Comparison of ENCODE assay signal across 19 mouse cellular contexts in genomic region chr11:99333426-99333825, GRCm38 (mm10). TPM values are rescaled to one million over a fixed set of nuclear protein-coding genes. Genes with fewer than 3 reads are reported as not detected.
A peak's percentile ranks its signal among the peaks of the same experiment; 100 is the strongest.
DNase-seq lines count a peak whose midpoint lies in the region; ATAC-seq and TF ChIP-seq lines count a peak whose summit lies in the region.
"Had no signal": no experiment of that assay in that cellular context is flagged by ENCODE, and none has a peak within 500 bp of the region (broad histone marks: within the 10 kb centered on the region; RNA-seq: fewer than 3 reads in every experiment).

No protein-coding gene starts in this region.

- intact Hi-C loops in left cerebral cortex, adult 2 months (cut with DNase I): no loop called here

- no peak for ATAC-seq in hindbrain, embryonic 15.5 days (ENCODE audit: low FRiP score, low read depth)
- ATAC-seq in hindbrain, embryonic 14.5 days (ENCODE audit: low FRiP score): no peak
- ATAC-seq: activated CD4-positive, CD25-positive, alpha-beta regulatory T cell, adult 4 months had no signal

- no peak for TF ChIP-seq POLR2A in thymus, adult 2 months (IDR thresholded peaks at IDR 0.05; ENCODE audit: control insufficient read depth, extremely low read depth, insufficient read depth, low read length, poor library complexity)

- no peaks in the 10 kb centered on the region for H3K36me3 ChIP-seq in hindbrain, embryonic 15.5 days
- H3K36me3 ChIP-seq in hindbrain, embryonic 14.5 days (replicated peaks; ENCODE audit: control insufficient read depth, insufficient read depth): no peaks in the 10 kb centered on the region
- H3K36me3 ChIP-seq in thymus, adult 2 months (ENCODE audit: control insufficient read depth, insufficient read depth, low read length): no peaks in the 10 kb centered on the region
- H3K36me3 ChIP-seq: G1E; hindbrain, embryonic 13.5 days; limb, embryonic 15.5 days had no signal

- WGBS in hindbrain, embryonic 15.5 days: 41% methylated on average over 13 of the region's 13 CpGs
- WGBS in hindbrain, embryonic 14.5 days: 46% methylated on average over 13 of the region's 13 CpGs
- 85% methylated on average over 13 of the region's 13 CpGs for WGBS in thymus, adult 2 months

- H3K9ac ChIP-seq in hindbrain, embryonic 15.5 days: no peak overlapping the region
- no peak overlapping the region for H3K9ac ChIP-seq in hindbrain, embryonic 14.5 days
- H3K9ac ChIP-seq: hindbrain, embryonic 13.5 days; limb, embryonic 15.5 days had no signal

- no peaks in the 10 kb centered on the region for H3K9me3 ChIP-seq in hindbrain, embryonic 15.5 days
- no peaks in the 10 kb centered on the region for H3K9me3 ChIP-seq in hindbrain, embryonic 14.5 days (ENCODE audit: control insufficient read depth, low read length)
- H3K9me3 ChIP-seq: G1E; hindbrain, embryonic 13.5 days; limb, embryonic 15.5 days had no signal

- H3K4me1 ChIP-seq in hindbrain, embryonic 15.5 days (replicated peaks): no peaks in the 10 kb centered on the region
- no peaks in the 10 kb centered on the region for H3K4me1 ChIP-seq in hindbrain, embryonic 14.5 days (replicated peaks; ENCODE audit: control insufficient read depth, insufficient read depth, low read length)
- H3K4me1 ChIP-seq in thymus, adult 2 months (replicated peaks; ENCODE audit: control insufficient read depth, insufficient read depth, low read length): no peaks in the 10 kb centered on the region
- H3K4me1 ChIP-seq: limb, embryonic 15.5 days had no signal

- H3K27ac ChIP-seq in hindbrain, embryonic 15.5 days (replicated peaks): no peak overlapping the region
- no peak overlapping the region for H3K27ac ChIP-seq in hindbrain, embryonic 14.5 days
- no peak overlapping the region for H3K27ac ChIP-seq in left cerebral cortex, adult 2 months
- H3K27ac ChIP-seq in thymus, adult 2 months (ENCODE audit: control insufficient read depth, insufficient read depth, low read length): no peak overlapping the region
- H3K27ac ChIP-seq: hindbrain, embryonic 13.5 days; limb, embryonic 15.5 days; macrophage had no signal

- no peak overlapping the region for H3K4me3 ChIP-seq in hindbrain, embryonic 15.5 days
- H3K4me3 ChIP-seq in hindbrain, embryonic 14.5 days (replicated peaks; ENCODE audit: low read length): no peak overlapping the region
- no peak overlapping the region for H3K4me3 ChIP-seq in left cerebral cortex, adult 2 months
- H3K4me3 ChIP-seq in thymus, adult 2 months (ENCODE audit: control insufficient read depth, insufficient read depth, low read length): no peak overlapping the region
- H3K4me3 ChIP-seq: hindbrain, embryonic 13.5 days; limb, embryonic 15.5 days had no signal

- no peak for DNase-seq in hindbrain, embryonic 14.5 days (ENCODE audit: low spot score)
- peak; percentile 76 for DNase-seq in brain, adult 2 months (ENCODE audit: low read depth, low spot score)
- peak; percentile 76 for DNase-seq in layer of hippocampus, adult 11-12 months (ENCODE audit: low spot score)
- DNase-seq in left cerebral cortex, adult 2 months (ENCODE audit: extremely low spot score in 1 of 2, low spot score in 2 of 2): peak; percentile 17 to 29
- DNase-seq in thymus, adult 2 months: no peak
- no peak for DNase-seq in urinary bladder, postnatal 10 days (ENCODE audit: low spot score)
- no peak for DNase-seq in adrenal gland, adult 2 months
- DNase-seq: B cell, adult 2 months; thymus, postnatal 4 days had no signal

- peak overlapping the region; percentile 16; the same call in 1 of the 2 replicates for H3K4me2 ChIP-seq in hindbrain, embryonic 15.5 days
- no peak overlapping the region for H3K4me2 ChIP-seq in hindbrain, embryonic 14.5 days (replicated peaks)
- H3K4me2 ChIP-seq: heart, embryonic 11.5 days; hindbrain, embryonic 13.5 days; limb, embryonic 15.5 days had no signal

- no peaks in the 10 kb centered on the region for H3K27me3 ChIP-seq in hindbrain, embryonic 15.5 days
- no peaks in the 10 kb centered on the region for H3K27me3 ChIP-seq in hindbrain, embryonic 14.5 days (ENCODE audit: control insufficient read depth, insufficient read depth, low read length)
- no peaks in the 10 kb centered on the region for H3K27me3 ChIP-seq in thymus, adult 2 months (ENCODE audit: control insufficient read depth, insufficient read depth, low read length)
- H3K27me3 ChIP-seq: hindbrain, embryonic 13.5 days; limb, embryonic 15.5 days had no signal

- TF ChIP-seq CTCF in left cerebral cortex, adult 2 months (IDR thresholded peaks at IDR 0.05): no peak
- no peak for TF ChIP-seq CTCF in thymus, adult 2 months (IDR thresholded peaks at IDR 0.05; ENCODE audit: borderline replicate concordance, control insufficient read depth, extremely low read depth, insufficient read depth, low read length, poor library complexity)

RNA-seq across cellular contexts. Expression of gene Krt26, which starts 4.3 kb away (rescaled TPM):
- 0.25 and 0.26 TPM in 2 replicates for polyA plus RNA-seq in hindbrain, embryonic 15.5 days (2015; fragmentation: Nextera tagmentation; extraction: Ambion mirVana)
- 0.26 TPM in 1 of 2 replicates, not detected in the other for polyA plus RNA-seq in hindbrain, embryonic 14.5 days (2014; fragmentation: Nextera tagmentation; extraction: Ambion mirVana)
- not detected for total RNA-seq in left cerebral cortex, adult 2 months (2021)
- not detected in 2 replicates for polyA plus RNA-seq in thymus, adult 2 months (2012; rRNA removed)
- not detected for total RNA-seq in adrenal gland, adult 2 months (2021)
- polyA plus RNA-seq in adrenal gland, adult 2 months (2012; rRNA removed): not detected in 2 replicates
- total RNA-seq: gastrocnemius, adult 18-20 months had no signal
- polyA plus RNA-seq: activated CD4-positive, CD25-positive, alpha-beta regulatory T cell, adult 4 months; G1E; heart, embryonic 11.5 days; kidney, embryonic 14.5 days; limb, embryonic 15.5 days; macrophage had no signal

RNA-seq across cellular contexts. Expression of gene Krt25, which starts 10.7 kb away (rescaled TPM):
- polyA plus RNA-seq in hindbrain, embryonic 15.5 days (2015; fragmentation: Nextera tagmentation; extraction: Ambion mirVana): 0.81 and 0.96 TPM in 2 replicates
- polyA plus RNA-seq in hindbrain, embryonic 14.5 days (2014; fragmentation: Nextera tagmentation; extraction: Ambion mirVana): 0.75 and 0.81 TPM in 2 replicates
- total RNA-seq in left cerebral cortex, adult 2 months (2021): not detected
- 0.16 and 0.18 TPM in 2 replicates for polyA plus RNA-seq in thymus, adult 2 months (2012; rRNA removed)
- not detected for total RNA-seq in adrenal gland, adult 2 months (2021)
- polyA plus RNA-seq in adrenal gland, adult 2 months (2012; rRNA removed): not detected in 2 replicates
- total RNA-seq: G1E had no signal
- polyA plus RNA-seq: activated CD4-positive, CD25-positive, alpha-beta regulatory T cell, adult 4 months; G1E; heart, embryonic 11.5 days; kidney, embryonic 14.5 days; limb, embryonic 15.5 days; macrophage had no signal

RNA-seq across cellular contexts. Expression of gene Krt27, which starts 17.5 kb away (rescaled TPM):
- 0.16 TPM in 1 of 2 replicates, not detected in the other for polyA plus RNA-seq in hindbrain, embryonic 15.5 days (2015; fragmentation: Nextera tagmentation; extraction: Ambion mirVana)
- polyA plus RNA-seq in hindbrain, embryonic 14.5 days (2014; fragmentation: Nextera tagmentation; extraction: Ambion mirVana): 0.13 TPM in 1 of 2 replicates, not detected in the other
- total RNA-seq in left cerebral cortex, adult 2 months (2021): not detected
- 0.05 and 0.13 TPM in 2 replicates for polyA plus RNA-seq in thymus, adult 2 months (2012; rRNA removed)
- not detected for total RNA-seq in adrenal gland, adult 2 months (2021)
- not detected in 2 replicates for polyA plus RNA-seq in adrenal gland, adult 2 months (2012; rRNA removed)
- total RNA-seq: G1E; gastrocnemius, adult 18-20 months had no signal
- polyA plus RNA-seq: cortical plate, adult 2 months; G1E; heart, embryonic 11.5 days; hindbrain, embryonic 13.5 days; kidney, embryonic 14.5 days; limb, embryonic 15.5 days; macrophage had no signal

RNA-seq across cellular contexts. Expression of gene Krt28, which starts 41.3 kb away (rescaled TPM):
- polyA plus RNA-seq in hindbrain, embryonic 15.5 days (2015; fragmentation: Nextera tagmentation; extraction: Ambion mirVana): 0.54 and 0.65 TPM in 2 replicates
- polyA plus RNA-seq in hindbrain, embryonic 14.5 days (2014; fragmentation: Nextera tagmentation; extraction: Ambion mirVana): 0.38 and 0.59 TPM in 2 replicates
- total RNA-seq in left cerebral cortex, adult 2 months (2021): not detected
- not detected in 2 replicates for polyA plus RNA-seq in thymus, adult 2 months (2012; rRNA removed)
- total RNA-seq in adrenal gland, adult 2 months (2021): not detected
- polyA plus RNA-seq in adrenal gland, adult 2 months (2012; rRNA removed): not detected in 2 replicates
- total RNA-seq: gastrocnemius, adult 18-20 months had no signal
- polyA plus RNA-seq: activated CD4-positive, CD25-positive, alpha-beta regulatory T cell, adult 4 months; G1E; macrophage had no signal

RNA-seq across cellular contexts. Expression of gene Krt24, which starts 48.4 kb away (rescaled TPM):
- 0.13 TPM in 1 of 2 replicates, not detected in the other for polyA plus RNA-seq in hindbrain, embryonic 15.5 days (2015; fragmentation: Nextera tagmentation; extraction: Ambion mirVana)
- not detected in 2 replicates for polyA plus RNA-seq in hindbrain, embryonic 14.5 days (2014; fragmentation: Nextera tagmentation; extraction: Ambion mirVana)
- not detected for total RNA-seq in left cerebral cortex, adult 2 months (2021)
- polyA plus RNA-seq in thymus, adult 2 months (2012; rRNA removed): 0.10 and 0.12 TPM in 2 replicates
- total RNA-seq in adrenal gland, adult 2 months (2021): not detected
- polyA plus RNA-seq in adrenal gland, adult 2 months (2012; rRNA removed): not detected in 2 replicates
- total RNA-seq: G1E; gastrocnemius, adult 18-20 months had no signal
- polyA plus RNA-seq: activated CD4-positive, CD25-positive, alpha-beta regulatory T cell, adult 4 months; cortical plate, adult 2 months; G1E; heart, embryonic 11.5 days; kidney, embryonic 14.5 days; macrophage had no signal

Comparison
In these comparisons a context has a peak if more than half of its experiments do, and no peak if none do; other contexts are left out.
1. DNase-seq: peak in brain, adult 2 months (single experiment), layer of hippocampus, adult 11-12 months (single experiment) and left cerebral cortex, adult 2 months (2 of 2); none in hindbrain, embryonic 14.5 days (single experiment), thymus, adult 2 months (single experiment), urinary bladder, postnatal 10 days (single experiment) and adrenal gland, adult 2 months (single experiment).